Mouse (Mus musculus): ENCODE results near the gene Efcab11.

DNA sequence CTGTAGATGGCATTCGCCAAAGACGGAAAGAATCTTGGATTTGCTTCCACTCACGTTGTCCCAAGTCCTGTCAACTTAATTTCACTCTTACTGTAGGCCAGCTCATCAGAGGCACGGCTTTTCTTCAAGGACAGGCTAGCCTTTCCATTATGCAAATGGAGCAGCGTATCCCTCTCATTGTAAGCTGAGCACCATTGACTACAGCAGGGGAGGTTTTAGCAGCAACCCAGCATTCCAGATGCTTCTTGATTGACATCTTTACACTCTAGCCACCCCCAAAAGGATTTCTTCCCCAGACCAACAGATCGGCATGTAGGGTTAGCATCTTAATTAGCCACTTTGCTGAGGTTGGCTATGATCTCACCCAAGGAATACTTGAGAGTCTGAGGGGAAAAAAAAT is 231.8 kb downstream of the Efcab11 start:
- TF ChIP-seq USF1 (IDR thresholded peaks at IDR 0.05; ENCODE audit: low read depth, low read length): no peak
- TF ChIP-seq CTCF (conservative IDR thresholded peaks at IDR 0.05 in 1 of 2, IDR thresholded peaks at IDR 0.05 in 1 of 2; ENCODE audit: low read depth in 2 of 2, low read length in 2 of 2): no peak
- no peak for TF ChIP-seq USF2 (conservative IDR thresholded peaks at IDR 0.05; ENCODE audit: low read depth, low read length)
- no peak for TF ChIP-seq TCF12 (IDR thresholded peaks at IDR 0.05; ENCODE audit: low read depth, low read length)
- TF ChIP-seq KAT2A (IDR thresholded peaks at IDR 0.05; ENCODE audit: insufficient replicate concordance, low read length): no peak
- TF ChIP-seq ZC3H11A (IDR thresholded peaks at IDR 0.05; ENCODE audit: low read depth, low read length): no peak
- TF ChIP-seq NRF1 (IDR thresholded peaks at IDR 0.05; ENCODE audit: low read depth, low read length): no peak
- no peak for TF ChIP-seq MAX (IDR thresholded peaks at IDR 0.05; ENCODE audit: low read length)
- TF ChIP-seq CHD2 (IDR thresholded peaks at IDR 0.05; ENCODE audit: low read length): no peak
- no peak for TF ChIP-seq POLR2A (IDR thresholded peaks at IDR 0.05; ENCODE audit: low read depth, low read length)
